Mouse (Mus musculus): Measurements from ENCODE around the gene Dysf. TPM values are rescaled to one million over a fixed set of nuclear protein-coding genes. Genes with fewer than 3 reads are reported as not detected.
A peak's percentile ranks its signal among the peaks of the same experiment; 100 is the strongest.

Dysf gene
- total RNA-seq, 2 experiments from 2014 or later = 3.8 to 4.5 TPM

DNA sequence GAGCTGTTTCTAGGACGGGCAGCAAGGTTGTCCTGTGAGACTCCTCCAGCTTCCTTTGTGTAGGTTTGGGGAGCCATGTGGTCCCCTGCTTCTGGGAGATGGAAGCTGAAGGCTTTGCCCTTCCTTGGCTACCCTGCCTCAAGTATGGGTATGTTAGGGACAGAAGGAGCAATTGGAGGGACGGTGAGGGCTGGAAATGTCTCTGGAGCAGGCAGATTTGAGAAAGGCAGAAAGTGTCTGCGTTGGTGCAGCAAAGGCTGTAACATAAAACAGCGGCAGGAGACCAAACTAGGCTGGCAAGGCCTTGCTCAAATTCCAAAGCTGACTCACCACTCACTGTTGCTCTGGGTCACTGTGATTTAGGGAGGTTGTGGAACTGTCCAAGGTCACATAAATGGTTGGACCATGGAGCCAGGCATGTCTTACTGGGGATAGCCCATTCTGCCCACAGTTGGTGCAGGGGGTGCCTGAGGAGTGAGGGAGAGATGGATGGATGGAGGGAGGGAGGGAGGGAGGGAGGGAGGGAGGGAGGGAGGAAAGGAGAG lies 148.2 kb downstream of the Dysf start:
- no peak for DNase-seq (ENCODE audit: low spot score in 2 of 2)

DNA sequence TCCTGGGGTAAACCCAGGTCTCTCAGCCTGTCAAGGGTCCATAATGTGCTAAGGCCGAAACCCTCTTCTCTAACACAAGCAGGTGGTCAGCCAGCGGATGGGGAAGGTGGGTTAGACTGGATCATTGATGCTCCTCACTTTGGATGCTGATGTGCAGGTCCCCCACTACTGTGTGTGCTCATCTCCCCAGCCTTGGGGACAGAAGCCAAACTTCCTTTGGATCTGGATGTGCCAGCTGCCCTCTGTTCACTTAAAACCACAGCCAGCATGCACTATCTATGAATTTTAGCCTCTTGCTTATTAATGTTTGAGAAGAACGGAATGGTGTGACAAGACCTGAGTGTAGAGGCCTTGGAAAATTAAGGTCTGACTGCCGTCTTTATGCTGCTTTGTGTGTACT lies 150.7 kb downstream of the Dysf start:
- no peak for DNase-seq (ENCODE audit: low spot score in 2 of 2)

DNA sequence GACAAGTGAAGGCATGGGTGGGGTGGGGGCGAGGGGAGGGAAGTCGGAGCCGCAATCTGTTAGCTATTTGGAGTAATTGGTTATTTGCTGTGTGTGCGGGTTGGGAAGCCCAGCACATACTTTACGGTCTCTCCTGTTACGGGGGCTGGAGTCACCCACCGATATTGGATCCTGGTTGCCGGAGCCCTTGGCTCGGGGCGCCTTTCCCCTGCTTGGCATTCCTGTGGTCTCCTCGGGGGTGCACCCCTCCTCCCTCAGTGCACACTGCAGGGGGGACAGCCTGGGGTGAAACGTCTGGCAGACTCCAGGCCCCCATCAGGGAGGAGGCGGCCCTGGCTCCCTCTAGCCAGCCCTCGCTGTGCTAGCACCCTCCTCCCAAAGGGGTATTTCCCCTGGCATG lies 159.2 kb downstream of the Dysf start:
- no peak for DNase-seq (ENCODE audit: low spot score in 2 of 2)

DNA sequence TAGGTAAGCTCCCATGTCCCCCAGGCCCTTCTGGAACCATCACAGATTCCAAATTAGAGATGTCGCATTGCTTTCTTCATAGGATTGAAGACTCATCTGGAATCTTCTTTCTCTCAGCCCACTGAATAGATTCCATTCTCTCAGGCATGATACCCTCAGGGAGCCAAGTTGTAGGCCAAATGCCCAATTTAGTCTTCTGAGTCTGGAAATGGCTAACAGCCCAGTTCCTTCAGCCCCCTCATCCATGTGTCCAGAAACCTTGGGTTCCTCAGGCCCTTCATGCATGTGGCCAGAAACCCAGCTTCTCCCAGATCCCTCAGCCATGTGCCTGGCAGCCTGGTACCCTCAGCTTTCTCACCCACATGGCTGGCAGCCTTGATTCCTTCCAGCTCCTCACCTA lies 160.2 kb downstream of the Dysf start:
- DNase-seq (ENCODE audit: low spot score in 2 of 2) = no peak

DNA sequence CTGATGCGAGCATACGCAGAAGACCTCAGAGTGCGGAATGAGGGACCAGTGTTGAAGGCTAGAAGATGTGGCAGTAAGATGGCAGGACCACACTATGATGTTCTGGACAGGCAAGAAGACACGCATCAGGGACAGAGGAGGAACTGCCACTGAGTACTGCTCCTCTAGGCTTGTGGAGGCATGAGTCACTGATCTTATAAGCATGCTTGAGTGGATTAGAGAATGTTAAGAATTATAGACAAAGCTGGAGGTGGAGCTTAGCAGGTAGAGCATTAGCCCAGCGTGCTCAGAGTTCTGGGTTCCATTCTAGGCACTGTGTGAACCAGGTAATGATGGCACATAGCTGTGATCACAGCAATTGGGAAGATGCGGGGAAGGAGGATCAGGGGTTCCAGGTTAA lies 165.2 kb downstream of the Dysf start:
- DNase-seq (ENCODE audit: low spot score in 2 of 2) = no peak

DNA sequence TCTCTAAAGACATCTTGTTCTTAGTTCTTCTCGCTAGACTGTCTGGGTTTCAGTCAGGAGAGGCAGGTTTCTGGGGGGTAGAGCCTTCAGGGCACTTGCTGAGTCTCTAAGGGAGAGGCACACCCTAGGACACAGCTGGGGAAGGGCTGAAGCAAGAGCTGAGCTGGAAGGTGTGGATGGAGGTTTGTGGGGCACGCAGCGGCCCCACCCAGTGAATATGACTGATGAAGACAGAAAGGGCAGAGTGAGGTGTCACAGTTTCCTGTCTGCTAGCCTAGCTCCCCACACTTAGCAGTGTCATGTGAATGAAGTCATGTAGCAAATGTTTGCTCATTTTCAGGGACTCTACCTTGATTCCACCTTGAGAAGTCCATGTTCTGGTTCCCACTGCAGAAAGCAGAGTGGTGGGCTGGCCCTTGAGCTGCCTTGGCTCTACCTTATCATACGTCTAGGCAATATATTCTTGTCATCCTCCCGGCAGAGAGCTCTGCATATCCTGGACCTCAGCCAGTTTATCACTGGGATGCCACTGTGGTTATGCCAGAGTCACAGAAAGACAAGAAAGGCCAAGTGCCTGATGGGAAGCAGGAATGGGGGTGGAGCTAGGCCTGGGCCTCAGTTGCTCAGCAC lies 170.5 kb downstream of the Dysf start:
- DNase-seq (ENCODE audit: low spot score in 2 of 2) = no peak

DNA sequence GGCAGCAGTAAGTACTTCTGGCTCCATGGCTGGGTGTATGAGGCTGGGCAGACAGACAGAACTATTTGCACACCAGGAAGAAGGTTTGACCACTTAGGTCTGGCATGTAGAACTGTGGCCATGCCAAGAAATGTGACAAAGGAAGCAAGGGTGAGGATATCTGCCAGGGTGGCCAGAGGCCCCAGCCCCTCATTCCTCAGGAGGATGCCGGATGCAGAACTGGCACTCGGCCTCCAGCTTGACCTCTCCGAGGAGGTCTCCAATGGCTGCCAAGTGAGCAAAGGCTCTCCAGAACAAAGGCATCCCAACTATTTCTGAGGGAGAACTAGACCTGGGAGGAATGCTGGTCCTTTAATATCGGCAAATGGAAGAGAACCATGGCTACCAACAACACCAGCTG lies 173.1 kb downstream of the Dysf start:
- no peak for DNase-seq (ENCODE audit: low spot score in 2 of 2)

DNA sequence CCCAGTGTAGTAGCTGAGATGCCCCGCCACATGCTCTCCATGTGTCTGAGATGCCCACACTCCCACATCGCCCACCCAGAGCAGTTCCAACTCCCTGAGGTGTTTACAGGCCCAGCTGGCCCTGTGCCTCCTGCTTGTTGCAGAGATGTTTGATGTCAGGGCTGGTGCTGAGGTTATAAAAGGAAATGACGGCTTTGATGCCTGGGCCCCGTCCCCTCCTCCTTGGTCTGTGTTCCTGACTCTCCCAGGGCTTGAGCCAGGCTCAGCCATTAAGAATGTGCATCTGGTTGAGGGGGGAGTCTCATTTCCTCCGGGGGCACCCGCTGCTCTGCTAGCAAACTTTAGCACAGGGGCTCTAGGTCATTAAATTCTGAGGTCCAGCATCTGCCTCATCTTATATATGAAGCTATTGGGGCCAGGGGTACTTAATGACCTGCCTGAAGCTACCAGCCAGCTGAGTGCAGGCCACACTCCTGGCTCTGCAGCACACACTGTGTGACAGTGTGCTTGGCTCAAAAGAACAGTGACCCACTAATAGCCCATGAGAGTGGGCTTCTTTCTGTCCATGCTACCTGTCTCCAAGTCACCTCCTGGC lies 183.4 kb downstream of the Dysf start:
- peak in 1 of 2 experiments; percentile 42 for DNase-seq (ENCODE audit: low spot score in 2 of 2)

DNA sequence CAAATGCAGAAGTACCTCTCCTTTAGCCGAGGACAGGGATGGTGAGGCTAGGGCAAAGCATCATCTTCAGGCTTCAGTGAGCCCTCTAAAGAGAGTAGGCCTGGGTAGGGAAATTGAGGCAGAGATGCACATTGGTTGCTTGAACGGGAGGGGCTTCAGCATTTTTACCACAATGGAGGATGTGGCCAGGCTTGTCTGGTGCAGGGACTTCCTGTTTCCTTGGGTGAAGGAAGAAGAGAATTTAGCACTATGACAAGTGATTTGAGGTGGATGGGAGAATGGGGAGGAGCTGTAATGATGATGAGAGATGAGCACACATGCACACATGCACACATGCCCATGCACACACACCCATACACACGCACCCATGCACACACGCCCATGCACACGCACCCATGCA lies 188.1 kb downstream of the Dysf start:
- DNase-seq (ENCODE audit: low spot score in 2 of 2) = no peak

DNA sequence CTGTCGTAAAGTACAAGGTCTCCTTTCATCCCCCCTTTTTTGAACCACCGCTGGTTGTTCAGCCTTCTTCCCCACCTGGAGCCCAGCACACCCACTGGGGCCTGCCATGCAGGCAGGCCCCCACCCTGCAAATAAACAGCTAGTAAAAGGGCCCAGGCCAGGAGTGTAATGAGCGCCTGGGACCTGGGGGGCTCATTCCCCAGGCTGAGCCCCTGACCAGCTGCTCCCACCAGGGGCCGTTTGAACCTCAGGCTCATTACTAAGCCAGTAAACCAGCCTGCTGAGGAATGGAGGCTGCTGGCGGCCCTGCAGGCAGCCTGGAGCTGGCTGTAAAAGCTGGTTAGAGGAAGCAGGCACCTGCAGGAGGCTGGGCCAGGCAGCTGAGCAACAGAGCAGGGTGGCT lies 189.4 kb downstream of the Dysf start:
- DNase-seq (ENCODE audit: low spot score in 2 of 2) = no peak

DNA sequence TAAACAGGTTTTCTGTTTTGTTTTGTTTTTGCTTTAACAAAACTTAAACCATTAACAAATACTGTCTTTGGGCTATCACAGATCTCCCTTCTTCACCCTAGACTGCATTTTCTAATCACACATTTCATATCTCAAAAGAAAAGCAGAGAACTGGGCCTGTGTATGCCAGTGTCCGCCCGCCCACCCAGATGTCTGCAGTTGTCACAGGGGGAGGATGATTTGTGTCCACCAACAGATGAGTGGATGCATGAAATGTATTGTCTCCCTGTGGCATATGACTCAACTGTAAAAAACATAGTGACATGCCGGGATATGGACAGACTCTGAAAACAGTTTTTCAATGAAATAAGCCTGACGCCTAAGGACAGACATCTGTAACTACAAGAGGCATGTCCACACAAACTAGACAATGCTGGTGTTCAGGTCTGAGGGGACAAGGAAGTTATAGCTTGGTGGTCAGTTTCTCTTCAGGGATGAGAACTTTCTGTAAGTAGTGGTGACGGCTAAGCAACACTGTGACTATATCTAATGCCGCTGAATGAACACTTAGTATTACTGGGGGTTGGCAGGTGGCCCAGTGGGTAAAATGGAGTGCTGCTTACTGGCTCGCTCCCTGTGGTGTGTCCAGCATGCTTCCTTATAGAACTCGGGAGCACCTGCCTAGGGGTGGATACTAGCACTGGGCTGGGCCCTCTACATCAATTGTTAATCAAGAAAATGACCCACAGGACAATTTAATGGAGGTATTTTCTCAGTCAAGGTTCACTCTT lies 193.5 kb downstream of the Dysf start:
- no peak for DNase-seq (ENCODE audit: low spot score in 2 of 2)

DNA sequence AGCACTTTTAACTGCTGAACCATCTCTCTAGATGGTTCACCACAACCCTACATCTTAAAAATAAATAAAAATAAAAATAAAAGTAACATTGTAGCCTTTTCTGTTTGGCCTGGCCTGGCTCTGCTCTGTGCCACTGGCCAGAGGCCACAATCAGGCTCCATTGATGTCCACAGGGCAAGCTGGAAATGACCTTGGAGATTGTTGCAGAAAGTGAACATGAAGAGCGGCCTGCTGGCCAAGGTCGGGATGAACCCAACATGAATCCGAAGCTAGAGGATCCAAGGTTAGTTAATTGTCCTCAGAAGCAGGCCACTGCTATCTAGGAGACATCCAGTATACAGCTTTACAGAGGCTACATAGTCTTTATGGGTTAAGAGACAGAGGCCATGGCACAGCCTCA lies 197.2 kb downstream of the Dysf start:
- no peak for DNase-seq (ENCODE audit: low spot score in 2 of 2)

DNA sequence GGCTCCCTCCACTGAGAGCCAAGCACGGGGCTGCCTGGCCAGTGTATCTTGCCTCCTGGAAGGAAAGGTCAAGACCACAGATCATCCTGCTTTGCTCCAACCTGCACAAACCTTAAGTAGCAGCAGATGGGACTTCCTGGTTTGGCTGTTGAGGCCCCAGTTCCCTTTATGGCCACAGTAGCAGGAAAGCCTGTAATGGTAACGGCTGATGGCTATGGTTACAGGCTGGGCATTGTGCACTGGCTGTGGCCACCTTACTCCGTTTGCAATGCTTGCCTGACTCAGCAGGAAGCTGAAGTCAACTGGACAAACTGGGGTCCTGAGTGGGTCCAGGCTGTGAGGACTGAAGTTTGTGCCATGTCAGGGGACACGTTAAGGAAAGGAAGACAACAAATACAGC lies 200.2 kb downstream of the Dysf start:
- no peak for DNase-seq (ENCODE audit: low spot score in 2 of 2)

DNA sequence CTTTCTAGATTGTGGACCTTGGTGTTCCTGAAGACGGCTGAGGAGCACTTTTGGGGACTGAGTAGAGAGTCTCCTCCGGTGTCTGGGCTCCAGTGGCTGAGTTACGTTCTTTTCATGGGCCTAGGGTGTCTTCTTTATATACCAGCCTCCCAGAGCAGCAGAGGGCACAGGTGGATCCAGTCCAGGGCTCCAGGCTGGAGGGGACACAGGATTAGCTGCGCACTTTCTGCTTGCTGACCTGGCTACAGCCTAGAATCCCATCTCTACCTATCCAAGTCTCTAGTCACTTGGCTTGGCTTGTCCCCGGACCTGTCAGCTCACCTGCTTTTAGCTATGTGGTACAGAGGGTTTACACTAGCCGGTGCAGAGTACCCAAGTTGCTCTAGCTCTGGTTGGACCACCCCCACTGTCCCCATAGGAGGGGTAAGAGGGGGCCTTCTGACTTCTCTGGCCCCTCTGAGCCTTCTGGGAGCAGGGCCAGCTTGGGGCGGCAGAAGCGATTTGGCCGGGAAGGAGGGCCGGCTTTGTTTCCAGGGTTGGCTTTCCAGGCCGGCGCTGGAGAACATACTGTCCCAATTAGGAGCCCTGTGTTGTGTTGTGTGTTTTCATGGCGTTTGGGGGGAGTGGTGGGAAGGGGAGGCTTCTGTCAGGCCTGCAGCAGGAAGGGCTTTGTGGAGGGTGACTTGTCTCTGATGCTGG lies 201.5 kb downstream of the Dysf start:
- no peak for DNase-seq (ENCODE audit: low spot score in 2 of 2)

DNA sequence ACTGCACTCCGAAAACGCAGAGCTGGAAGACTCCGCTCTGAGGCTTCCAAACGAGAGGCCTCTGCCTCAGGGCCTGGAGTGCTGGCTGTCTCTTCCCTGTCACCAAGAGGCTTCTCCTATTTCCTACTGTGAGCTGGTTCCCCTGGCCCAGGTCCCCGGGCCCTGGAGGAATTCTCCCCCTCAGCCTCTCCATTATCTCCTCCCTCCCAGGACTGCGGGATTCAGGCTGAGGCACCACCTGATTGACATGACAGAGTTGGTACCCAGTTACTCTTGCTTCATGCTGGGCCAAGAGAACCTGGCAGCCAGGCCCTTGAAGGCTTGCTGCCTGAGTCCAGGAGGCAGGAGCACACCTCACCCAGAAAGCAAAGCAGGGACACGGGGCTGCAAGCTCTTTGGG lies 203.1 kb downstream of the Dysf start:
- no peak for DNase-seq (ENCODE audit: low spot score in 2 of 2)

DNA sequence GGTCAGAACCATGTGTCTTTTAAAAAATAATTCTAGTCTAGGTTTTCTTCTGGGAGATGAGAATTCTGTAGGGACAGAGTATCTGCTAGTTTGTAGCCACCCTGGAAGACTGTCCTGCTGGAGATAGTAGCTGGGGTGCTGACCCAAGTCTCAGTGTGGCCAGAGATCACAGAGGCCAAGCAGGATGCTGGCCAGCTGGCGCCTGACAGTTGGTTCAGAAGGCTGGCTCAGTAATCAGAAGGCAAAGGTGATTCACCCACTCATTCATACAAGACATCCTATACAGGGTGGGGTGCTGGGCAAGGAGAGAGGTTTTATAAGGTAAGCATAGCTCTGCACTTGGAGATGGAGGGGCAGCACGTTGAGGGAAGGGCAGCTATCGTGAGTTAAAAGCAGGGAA lies 204.7 kb downstream of the Dysf start:
- no peak for DNase-seq (ENCODE audit: low spot score in 2 of 2)

DNA sequence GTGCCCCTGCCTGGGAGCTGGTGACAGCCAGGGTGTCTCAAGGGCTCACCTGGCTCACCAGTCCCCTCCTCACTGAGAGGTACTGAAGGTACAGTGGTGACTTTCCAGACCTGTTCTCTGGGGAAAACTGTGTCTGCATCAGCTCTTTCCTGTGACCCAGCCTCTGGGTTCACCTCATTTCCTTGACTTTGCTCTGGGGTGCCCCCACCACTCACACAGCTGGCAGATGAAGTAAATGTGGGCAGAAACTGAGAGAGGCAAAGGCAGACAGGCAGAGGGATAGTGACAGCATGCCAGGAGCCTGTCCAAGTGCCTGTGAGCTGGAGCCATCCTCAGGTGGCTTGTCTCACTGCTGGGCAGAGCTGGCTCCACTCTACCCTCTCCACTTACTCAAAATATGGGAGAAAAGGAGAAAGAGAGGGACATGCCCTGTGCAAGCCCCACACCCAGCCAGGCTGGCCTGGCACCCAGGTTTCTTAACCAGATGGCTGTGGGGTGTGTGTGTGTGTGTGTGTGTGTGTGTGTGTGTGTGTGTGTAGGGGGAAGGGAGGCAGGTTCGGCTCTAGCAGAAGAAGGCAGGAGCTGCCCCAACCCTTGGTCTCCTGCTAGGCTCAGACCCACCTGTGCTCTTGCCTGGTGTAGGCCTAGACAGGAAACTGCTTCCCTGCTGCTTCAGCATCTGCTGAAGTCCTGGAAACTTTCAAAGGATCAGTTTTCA lies 209.0 kb downstream of the Dysf start:
- no peak for DNase-seq (ENCODE audit: low spot score in 2 of 2)

DNA sequence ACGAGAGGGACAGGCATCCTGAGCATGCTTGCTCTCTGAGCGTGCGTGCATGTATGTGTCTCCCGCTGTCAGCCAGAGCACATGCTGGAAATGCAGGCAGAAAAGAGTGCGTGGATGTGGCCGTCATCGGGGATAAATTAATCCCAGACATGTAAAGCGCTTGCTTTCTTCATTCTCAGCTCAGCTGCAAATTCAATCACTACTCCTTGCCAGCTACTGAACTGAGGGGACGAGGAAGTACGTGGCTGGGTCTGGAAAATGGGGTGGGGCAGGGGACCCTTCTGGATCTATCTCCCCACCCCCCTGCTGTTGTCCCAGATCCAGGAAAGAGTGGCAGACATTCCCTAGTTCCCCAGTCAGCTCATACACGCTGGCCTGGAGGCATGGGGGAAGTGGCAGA lies 210.7 kb downstream of the Dysf start:
- DNase-seq (ENCODE audit: low spot score in 2 of 2) = no peak

DNA sequence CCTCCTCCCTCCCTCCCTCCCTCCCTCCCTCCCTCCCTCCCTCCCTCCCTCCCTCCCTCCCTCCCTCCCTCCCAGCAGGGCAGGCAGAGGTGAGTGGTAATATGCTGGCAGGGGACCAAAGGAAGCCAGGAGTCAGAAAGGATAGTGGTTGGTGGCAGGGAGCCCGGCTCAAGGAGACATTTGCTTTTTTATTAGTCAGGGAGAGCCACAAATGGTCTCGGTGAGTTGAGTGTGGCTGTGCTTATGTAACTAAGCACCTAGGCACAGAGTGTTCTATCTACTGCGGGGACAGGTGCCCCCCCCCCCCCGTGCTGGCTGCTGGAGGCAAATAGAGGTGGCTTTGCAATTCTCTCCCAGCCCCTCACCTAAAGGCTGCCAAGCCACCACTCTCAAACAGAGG lies 216.5 kb downstream of the Dysf start:
- DNase-seq (ENCODE audit: low spot score in 2 of 2) = no peak

DNA sequence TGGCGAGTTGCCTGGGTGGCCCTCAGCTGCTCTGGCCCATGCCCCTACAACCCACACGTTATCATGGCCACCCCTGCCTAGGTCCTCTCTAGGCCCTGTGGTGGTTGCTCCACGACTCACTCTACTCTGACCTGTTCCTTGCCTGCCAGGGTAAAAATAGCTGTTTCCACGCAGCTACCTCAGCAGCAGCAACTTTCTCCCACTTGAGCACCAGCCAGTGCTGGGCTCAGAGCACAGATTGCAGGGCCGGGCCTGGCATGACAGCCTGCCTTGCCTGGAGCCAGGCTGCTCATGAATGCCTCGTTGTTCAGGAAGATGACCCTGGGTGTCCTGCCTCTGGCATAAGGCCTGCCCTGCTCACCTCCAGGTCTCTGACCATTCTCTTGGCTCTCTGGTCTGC lies 217.2 kb downstream of the Dysf start:
- peak; percentile 30 to 46 for DNase-seq (ENCODE audit: low spot score in 2 of 2)

DNA sequence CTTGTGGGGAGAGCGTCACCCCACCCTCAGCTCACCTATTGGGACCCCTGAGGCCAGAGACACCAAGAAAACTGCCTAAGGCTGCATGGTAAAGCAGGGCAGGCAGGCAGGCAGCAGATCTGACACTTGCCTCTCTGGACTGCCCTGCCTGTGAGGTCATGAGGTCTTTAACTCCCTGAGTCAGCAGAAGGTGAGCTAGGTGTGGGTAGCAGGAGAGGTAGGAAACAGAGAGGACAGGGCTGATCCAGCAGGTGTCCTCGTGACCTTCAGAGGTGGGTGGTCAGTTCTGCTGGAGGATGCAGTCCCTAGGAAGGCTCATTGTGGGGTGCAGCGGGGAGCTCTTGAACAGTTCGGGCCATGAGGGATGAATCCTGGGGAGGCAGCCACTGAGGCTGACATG lies 219.8 kb downstream of the Dysf start:
- DNase-seq (ENCODE audit: low spot score in 2 of 2) = no peak
